Mouse (Mus musculus): ENCODE measurements at regions not wholly inside any gene's neighbourhood (a gene's known extent, or its start where the extent isn't known, plus 50 kb on each side); places are given as distances from the start of the nearest gene placed in this dataset.

- no peak for TF ChIP-seq POLR2A (IDR thresholded peaks at IDR 0.05; ENCODE audit: low read depth, low read length)
- TF ChIP-seq CTCF (IDR thresholded peaks at IDR 0.05; ENCODE audit: extremely low read depth, insufficient read depth, insufficient read length, insufficient replicate concordance): no peak
These were observed 253.5 kb upstream of the Nr5a2 start for GRCm38 (mm10) chr1:137213717-137214116.

Data from spleen, adult 2 months (tissue).